Mouse (Mus musculus): Measurements from ENCODE around the gene Zmym1. TPM values are rescaled to one million over a fixed set of nuclear protein-coding genes. Genes with fewer than 3 reads are reported as not detected.
"Not testable (repeated sequence)": the region's sequence is repeated elsewhere in the genome, so short reads cannot be mapped to it uniquely, and the experiment has no call there.

Gene Zmym1
- polyA plus RNA-seq, 1 experiment from 2014 or later, result 22.6 TPM

DNA sequence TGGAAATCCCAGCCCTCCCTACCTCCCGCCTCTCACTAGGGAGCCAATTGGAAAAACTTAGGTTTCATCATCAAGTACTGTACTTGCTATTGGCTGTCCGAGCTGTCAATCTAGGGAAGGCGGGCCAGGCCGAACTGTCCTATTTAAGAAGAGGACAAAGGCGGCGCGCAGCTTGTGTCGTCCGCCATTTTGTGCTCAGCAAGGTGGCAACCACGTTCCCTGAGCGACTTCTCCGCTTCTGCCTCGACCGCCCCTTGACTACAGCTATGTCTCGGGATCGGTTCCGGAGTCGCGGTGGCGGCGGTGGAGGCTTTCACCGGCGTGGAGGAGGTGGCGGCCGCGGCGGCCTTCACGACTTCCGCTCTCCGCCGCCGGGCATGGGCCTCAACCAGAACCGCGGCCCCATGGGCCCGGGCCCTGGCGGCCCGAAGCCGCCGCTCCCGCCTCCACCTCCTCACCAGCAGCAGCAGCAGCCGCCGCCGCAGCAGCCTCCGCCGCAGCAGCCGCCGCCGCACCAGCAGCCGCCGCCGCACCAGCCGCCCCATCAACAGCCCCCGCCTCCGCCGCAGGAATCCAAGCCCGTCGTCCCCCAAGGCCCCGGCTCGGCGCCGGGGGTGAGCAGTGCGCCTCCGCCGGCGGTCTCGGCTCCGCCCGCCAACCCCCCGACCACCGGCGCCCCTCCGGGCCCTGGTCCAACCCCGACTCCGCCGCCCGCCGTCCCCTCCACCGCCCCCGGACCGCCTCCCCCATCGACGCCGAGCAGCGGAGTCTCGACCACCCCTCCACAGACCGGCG, 39.6 kb downstream of the Zmym1 start, which contains the start of gene Sfpq:
Gene Sfpq, plus strand, starts transcription at position 174 of the 795 bp plus-strand sequence.
- peak; percentile 95 for ATAC-seq (replicated peaks; ENCODE audit: low FRiP score, low TSS enrichment, low read depth)
- Histone ChIP-seq H3K27ac (ENCODE audit: low read depth) (peak within 1 kb of the TSS; percentile 99), H3K4me3 (ENCODE audit: low read depth, low read length) (peak within 1 kb of the TSS; percentile 98), H3K9ac (ENCODE audit: low read length) (peak within 1 kb of the TSS; percentile 99), H3K9me3 (ENCODE audit: control insufficient read depth, low read length) (no peaks in the 10 kb centered on the region), H3K4me2 (ENCODE audit: low read length) (peak within 1 kb of the TSS; percentile 75), H3K27me3 (replicated peaks; ENCODE audit: control insufficient read depth, insufficient read depth, low read length) (no peaks in the 10 kb centered on the region), H3K4me1 (replicated peaks; ENCODE audit: control insufficient read depth, insufficient read depth, low read length) (peaks cover 17% of the 10 kb centered on the region), H3K36me3 (ENCODE audit: control insufficient read depth, insufficient read depth, low read length) (peaks cover 40% of the 10 kb centered on the region)
- WGBS, result under 1% methylated on average over 54 of the region's 87 CpGs
- peak; percentile 100 for DNase-seq (ENCODE audit: low spot score)

- no peaks in the 10 kb centered on the region for H3K27me3 ChIP-seq (replicated peaks; ENCODE audit: control insufficient read depth, insufficient read depth, low read length)
- no peak for ATAC-seq (replicated peaks; ENCODE audit: low FRiP score, low TSS enrichment, low read depth)
- peaks cover 17% of the 10 kb centered on the region for H3K4me1 ChIP-seq (replicated peaks; ENCODE audit: control insufficient read depth, insufficient read depth, low read length)
- H3K9me3 ChIP-seq (ENCODE audit: control insufficient read depth, low read length), result no peaks in the 10 kb centered on the region
- peak overlapping the region; percentile 98 for H3K4me3 ChIP-seq (ENCODE audit: low read depth, low read length)
- H3K36me3 ChIP-seq (ENCODE audit: control insufficient read depth, insufficient read depth, low read length), result peaks cover 33% of the 10 kb centered on the region
- H3K4me2 ChIP-seq (ENCODE audit: low read length), result peak overlapping the region; percentile 56
- WGBS, result 12% methylated on average over 13 of the region's 13 CpGs
- DNase-seq (ENCODE audit: low spot score), result no peak
- no peak overlapping the region for H3K27ac ChIP-seq (ENCODE audit: low read depth)
- H3K9ac ChIP-seq (ENCODE audit: low read length), result peak overlapping the region; percentile 25; the same call in 1 of the 2 replicates
These were observed 40.4 kb downstream of the Zmym1 start for GRCm38 (mm10) chr4:127020411-127021150.

DNA sequence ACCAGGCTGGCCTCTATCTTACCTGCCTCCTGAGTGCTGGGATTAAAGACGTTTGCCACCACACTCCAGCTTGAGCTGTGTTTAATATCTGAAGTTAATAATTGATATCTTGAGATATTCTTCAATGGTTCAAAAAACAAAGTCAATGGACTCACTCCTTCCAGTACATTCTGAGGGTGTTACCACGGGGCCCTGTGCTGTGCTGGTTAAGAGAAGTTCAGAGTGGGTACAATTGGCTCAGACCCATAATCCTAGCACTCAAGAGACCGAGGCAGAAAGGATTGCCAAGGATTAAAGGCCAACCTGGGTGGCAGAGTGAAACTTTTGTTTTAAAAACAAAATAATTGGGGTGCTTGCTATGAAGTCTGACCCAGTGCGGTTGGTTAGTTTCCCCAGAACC, 44.6 kb downstream of the Zmym1 start:
- WGBS, result 87% methylated on average over 4 of the region's 4 CpGs
- 0 out of 2 replicates have a peak, but pooled peaks cover 4% of the 10 kb centered on the region for H3K4me1 ChIP-seq (replicated peaks; ENCODE audit: control insufficient read depth, insufficient read depth, low read length)
- H3K9ac ChIP-seq (ENCODE audit: low read length), result no peak overlapping the region
- H3K27ac ChIP-seq (ENCODE audit: low read depth), result no peak overlapping the region
- H3K4me2 ChIP-seq (ENCODE audit: low read length), result no peak overlapping the region
- no peaks in the 10 kb centered on the region for H3K36me3 ChIP-seq (ENCODE audit: control insufficient read depth, insufficient read depth, low read length)
- no peak for ATAC-seq (replicated peaks; ENCODE audit: low FRiP score, low TSS enrichment, low read depth)
- no peak overlapping the region for H3K4me3 ChIP-seq (ENCODE audit: low read depth, low read length)
- no peaks in the 10 kb centered on the region for H3K27me3 ChIP-seq (replicated peaks; ENCODE audit: control insufficient read depth, insufficient read depth, low read length)
- no peaks in the 10 kb centered on the region for H3K9me3 ChIP-seq (ENCODE audit: control insufficient read depth, low read length)
- DNase-seq (ENCODE audit: low spot score), result no peak

GRCm38 (mm10) chr4:127015294-127015993, 45.5 kb downstream of the Zmym1 start:
- Histone ChIP-seq H3K4me2 (ENCODE audit: low read length) (peak overlapping the region; percentile 33), H3K4me3 (ENCODE audit: low read depth, low read length) (peak overlapping the region; percentile 24; the same call in 1 of the 2 replicates)
- not testable (repeated sequence) for H3K9me3 ChIP-seq (ENCODE audit: control insufficient read depth, low read length); H3K27me3 ChIP-seq (replicated peaks; ENCODE audit: control insufficient read depth, insufficient read depth, low read length); H3K4me1 ChIP-seq (replicated peaks; ENCODE audit: control insufficient read depth, insufficient read depth, low read length); H3K9ac ChIP-seq (ENCODE audit: low read length); H3K36me3 ChIP-seq (ENCODE audit: control insufficient read depth, insufficient read depth, low read length); H3K27ac ChIP-seq (ENCODE audit: low read depth)
- ATAC-seq (replicated peaks; ENCODE audit: low FRiP score, low TSS enrichment, low read depth), result peak; percentile 90
- WGBS, result 12% methylated on average over 14 of the region's 26 CpGs
- peak; percentile 91 for DNase-seq (ENCODE audit: low spot score)

- H3K4me3 ChIP-seq (ENCODE audit: low read depth, low read length), result peak overlapping the region; percentile 25
- H3K9ac ChIP-seq (ENCODE audit: low read length), result peak overlapping the region; percentile 27
- H3K4me1 ChIP-seq (replicated peaks; ENCODE audit: control insufficient read depth, insufficient read depth, low read length), result no peaks in the 10 kb centered on the region
- H3K9me3 ChIP-seq (ENCODE audit: control insufficient read depth, low read length), result peaks cover 3% of the 10 kb centered on the region; the same call in 1 of the 2 replicates
- DNase-seq (ENCODE audit: low spot score) (peak; percentile 79), ATAC-seq (replicated peaks; ENCODE audit: low FRiP score, low TSS enrichment, low read depth) (peak; percentile 75; the same call in 1 of the 2 replicates)
- H3K4me2 ChIP-seq (ENCODE audit: low read length), result peak overlapping the region; percentile 48
- H3K36me3 ChIP-seq (ENCODE audit: control insufficient read depth, insufficient read depth, low read length), result no peaks in the 10 kb centered on the region
- WGBS, result 16% methylated on average over 25 of the region's 25 CpGs
- peaks cover 3% of the 10 kb centered on the region; the same call in 1 of the 2 replicates for H3K27me3 ChIP-seq (replicated peaks; ENCODE audit: control insufficient read depth, insufficient read depth, low read length)
- H3K27ac ChIP-seq (ENCODE audit: low read depth), result no peak overlapping the region
These were observed 55.6 kb downstream of the Zmym1 start for GRCm38 (mm10) chr4:127005113-127005936.

- Histone ChIP-seq H3K27ac (ENCODE audit: low read depth) (no peak overlapping the region), H3K36me3 (ENCODE audit: control insufficient read depth, insufficient read depth, low read length) (no peaks in the 10 kb centered on the region), H3K9me3 (ENCODE audit: control insufficient read depth, low read length) (peaks cover 3% of the 10 kb centered on the region; the same call in 1 of the 2 replicates), H3K4me1 (replicated peaks; ENCODE audit: control insufficient read depth, insufficient read depth, low read length) (no peaks in the 10 kb centered on the region), H3K27me3 (replicated peaks; ENCODE audit: control insufficient read depth, insufficient read depth, low read length) (peaks cover 6% of the 10 kb centered on the region; the same call in 1 of the 2 replicates), H3K9ac (ENCODE audit: low read length) (no peak overlapping the region), H3K4me2 (ENCODE audit: low read length) (no peak overlapping the region), H3K4me3 (ENCODE audit: low read depth, low read length) (no peak overlapping the region)
- 90% methylated on average over 3 of the region's 3 CpGs for WGBS
- DNase-seq (ENCODE audit: low spot score), result no peak
- no peak for ATAC-seq (replicated peaks; ENCODE audit: low FRiP score, low TSS enrichment, low read depth)
These were observed 56.6 kb downstream of the Zmym1 start for GRCm38 (mm10) chr4:127004384-127004783.

DNA sequence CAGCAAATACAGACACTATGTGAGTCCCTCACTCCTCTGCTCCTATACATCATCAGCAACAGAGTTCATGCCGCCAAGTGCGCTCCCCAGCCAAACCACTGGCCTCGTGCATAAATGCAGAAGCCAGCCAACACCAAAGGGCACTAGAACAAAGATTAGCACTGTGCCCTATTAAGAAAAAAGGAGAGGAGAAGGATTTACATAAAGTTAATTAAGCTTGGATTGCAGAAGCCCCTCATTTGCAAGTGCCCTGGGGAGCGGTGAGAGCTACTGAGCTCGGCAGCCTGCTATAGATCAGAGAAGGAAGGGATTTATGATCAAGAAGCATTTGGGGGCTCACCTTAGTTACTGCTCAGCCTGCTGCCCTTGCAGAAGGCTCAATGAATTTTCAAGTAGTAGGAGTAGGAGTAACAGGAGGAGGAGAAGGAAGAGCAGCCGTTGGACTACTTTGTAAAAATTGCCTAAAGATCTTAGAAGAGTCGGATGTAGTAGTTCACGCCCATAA, 60.3 kb downstream of the Zmym1 start:
- no peak overlapping the region for H3K9ac ChIP-seq (ENCODE audit: low read length)
- H3K27ac ChIP-seq (ENCODE audit: low read depth), result no peak overlapping the region
- H3K9me3 ChIP-seq (ENCODE audit: control insufficient read depth, low read length), result peaks cover 3% of the 10 kb centered on the region; the same call in 1 of the 2 replicates
- peaks cover 6% of the 10 kb centered on the region; the same call in 1 of the 2 replicates for H3K27me3 ChIP-seq (replicated peaks; ENCODE audit: control insufficient read depth, insufficient read depth, low read length)
- WGBS, result 38% methylated on average over 8 of the region's 8 CpGs
- H3K4me2 ChIP-seq (ENCODE audit: low read length), result no peak overlapping the region
- no peaks in the 10 kb centered on the region for H3K36me3 ChIP-seq (ENCODE audit: control insufficient read depth, insufficient read depth, low read length)
- ATAC-seq (replicated peaks; ENCODE audit: low FRiP score, low TSS enrichment, low read depth) (no peak), DNase-seq (ENCODE audit: low spot score) (no peak)
- H3K4me1 ChIP-seq (replicated peaks; ENCODE audit: control insufficient read depth, insufficient read depth, low read length), result no peaks in the 10 kb centered on the region
- H3K4me3 ChIP-seq (ENCODE audit: low read depth, low read length), result no peak overlapping the region
